Mouse (Mus musculus): ENCODE data around the gene Eno4.

GRCm38 (mm10) chr19:58911386-58911785 lies 31.8 kb upstream of the Eno4 start:
- TF ChIP-seq CTCF (IDR thresholded peaks at IDR 0.05; ENCODE audit: extremely low read depth, insufficient read length, insufficient replicate concordance, low read depth, low read length), result peak; percentile 85
- no peak for TF ChIP-seq POLR2A (IDR thresholded peaks at IDR 0.05; ENCODE audit: low read depth, low read length)

Data from small intestine, adult 2 months (tissue).